Mouse (Mus musculus) heart, postnatal 0 days (tissue): ENCODE results near the gene Tas2r109.

Source experiments
- CTCF ChIP-seq: IDR thresholded peaks from 2 replicates; pipeline ENCODE4 v1.5.1; 2016; ENCODE audit warnings: antibody characterized with exemption, control low read depth, low read depth
- EP300 ChIP-seq: IDR thresholded peaks from 2 replicates; pipeline ENCODE4 v1.6.1; 2016; ENCODE audit warnings: antibody characterized with exemption, low read depth

GRCm38 (mm10) chr6:132980865-132981264, at the start of gene Tas2r109:
- TF ChIP-seq EP300: no peak
- TF ChIP-seq CTCF: no peak
